Mouse (Mus musculus) adrenal gland, adult 8-10 months (tissue): Measurements from ENCODE around the gene Yif1a. TPM values are rescaled to one million over a fixed set of nuclear protein-coding genes. Genes with fewer than 3 reads are reported as not detected.
A peak's percentile ranks its signal among the peaks of the same experiment; 100 is the strongest.

Source experiments
- DNase-seq: peaks from one replicate; pipeline ENCODE4 v3.0.0; 2022
- total RNA-seq, 4 experiments: library from RNA; stranded (reverse); gene quantifications; 2 replicates each; pipeline ENCODE4 v1.2.4; 2022

Yif1a gene
- 10 to 100 TPM; 58.5 to 79.0 (median 62.9) TPM for total RNA-seq

- DNase-seq = peak; percentile 97
Measured at GRCm38 (mm10) chr19:5087884-5088728, at the start of gene Yif1a. Yif1a (plus strand) TSS chr19:5088538.

- DNase-seq = peak; percentile 84
Measured at GRCm38 (mm10) chr19:5038709-5039156, 49.6 kb upstream of the Yif1a start, which contains the start of the genes B4gat1 and AC124502.3. B4gat1 (plus strand) TSS chr19:5038826. AC124502.3 (plus strand) TSS chr19:5038891.

- no peak for DNase-seq
Measured at GRCm38 (mm10) chr19:5039301-5040114, 48.8 kb upstream of the Yif1a start.

GRCm38 (mm10) chr19:5040862-5041523, 47.3 kb upstream of the Yif1a start, which contains the start of gene Brms1:
Brms1 (plus strand) TSS chr19:5041354.
- peak; percentile 91 for DNase-seq

GRCm38 (mm10) chr19:5041588-5041987, 46.8 kb upstream of the Yif1a start:
- DNase-seq = no peak

GRCm38 (mm10) chr19:5045531-5045930, 42.8 kb upstream of the Yif1a start:
- DNase-seq = no peak

- DNase-seq = no peak
Measured at GRCm38 (mm10) chr19:5048138-5049056, 39.9 kb upstream of the Yif1a start.

- DNase-seq = no peak
Measured at GRCm38 (mm10) chr19:5049325-5049724, 39.0 kb upstream of the Yif1a start.

- peak; percentile 61 for DNase-seq
Measured at GRCm38 (mm10) chr19:5050047-5050905, 38.1 kb upstream of the Yif1a start, which contains the start of gene Rin1. Rin1 (plus strand) TSS chr19:5050481.

GRCm38 (mm10) chr19:5051031-5051430, 37.3 kb upstream of the Yif1a start:
- no peak for DNase-seq

GRCm38 (mm10) chr19:5051515-5051914, 36.8 kb upstream of the Yif1a start:
- no peak for DNase-seq

- no peak for DNase-seq
Measured at GRCm38 (mm10) chr19:5052166-5052822, 36.0 kb upstream of the Yif1a start.

- DNase-seq = no peak
Measured at GRCm38 (mm10) chr19:5052853-5053252, 35.5 kb upstream of the Yif1a start.

GRCm38 (mm10) chr19:5053909-5054308, 34.4 kb upstream of the Yif1a start:
- no peak for DNase-seq

- no peak for DNase-seq
Measured at GRCm38 (mm10) chr19:5056251-5056650, 32.1 kb upstream of the Yif1a start.

GRCm38 (mm10) chr19:5057876-5058775, 30.2 kb upstream of the Yif1a start:
- no peak for DNase-seq

- DNase-seq = no peak
Measured at GRCm38 (mm10) chr19:5058801-5059771, 29.3 kb upstream of the Yif1a start.
